Mouse (Mus musculus): ENCODE results near the gene Arf1.
A peak's percentile ranks its signal among the peaks of the same experiment; 100 is the strongest.
"Not testable (repeated sequence)": the region's sequence is repeated elsewhere in the genome, so short reads cannot be mapped to it uniquely, and the experiment has no call there.

Gene Arf1

DNA sequence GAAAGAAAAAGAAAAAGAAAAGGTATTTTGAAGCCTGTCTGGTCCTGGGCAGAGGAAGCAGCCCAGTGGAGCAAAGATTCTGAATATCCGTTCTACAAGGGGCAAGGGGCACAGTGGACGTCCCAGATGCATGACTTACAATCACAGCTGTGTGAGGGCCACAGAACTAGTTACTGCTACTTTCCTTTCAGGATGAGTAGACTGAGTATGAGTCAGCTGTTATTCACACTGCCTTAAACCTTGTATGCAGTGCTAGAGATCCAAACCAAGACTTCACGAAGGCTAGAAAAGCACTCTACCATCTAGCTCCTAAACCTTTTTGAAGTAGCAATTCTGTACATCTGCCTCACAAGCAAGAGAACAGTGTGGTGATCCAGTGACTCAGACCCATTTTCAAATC lies 1.8 kb downstream of the Arf1 start:
- no peak for DNase-seq (ENCODE audit: low spot score)

DNA sequence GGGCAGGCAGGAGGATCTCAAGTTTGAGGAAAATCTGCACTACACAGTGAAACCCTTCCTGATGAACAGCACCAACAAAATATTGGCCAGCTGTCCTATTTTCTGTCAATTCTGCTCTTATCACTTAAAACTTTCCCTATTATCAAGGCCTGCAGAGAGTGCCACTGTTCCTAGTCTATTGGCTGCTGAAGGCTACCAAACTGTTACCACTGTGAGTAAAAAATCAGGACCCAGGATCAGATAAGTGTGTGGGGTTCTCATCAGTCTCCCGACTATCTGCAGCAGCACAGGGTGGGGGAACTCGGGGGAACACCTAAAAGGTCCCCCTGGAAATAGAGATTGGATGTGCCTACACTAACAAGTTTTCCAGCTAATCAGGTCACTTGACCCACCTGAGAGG lies 2.9 kb downstream of the Arf1 start:
- DNase-seq (ENCODE audit: low spot score), result no peak

DNA sequence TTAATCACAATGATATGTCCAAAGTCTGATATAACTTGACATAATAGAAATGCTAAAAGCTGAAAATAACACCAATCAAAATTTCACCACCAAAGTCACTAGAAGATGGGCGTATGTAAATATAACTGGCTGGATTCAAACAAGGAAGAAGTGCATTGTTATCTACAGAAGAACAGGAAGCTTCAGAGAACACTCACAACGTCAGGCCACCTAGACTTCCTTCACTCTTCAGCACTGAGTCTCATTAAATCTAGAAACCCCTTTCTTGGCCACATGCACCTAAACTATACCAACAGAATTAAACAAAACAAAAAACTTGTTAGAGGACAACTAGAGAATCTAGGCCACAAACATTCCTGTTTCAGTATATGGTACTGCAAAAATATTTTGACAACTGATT lies 3.6 kb downstream of the Arf1 start:
- DNase-seq (ENCODE audit: low spot score), result no peak

DNA sequence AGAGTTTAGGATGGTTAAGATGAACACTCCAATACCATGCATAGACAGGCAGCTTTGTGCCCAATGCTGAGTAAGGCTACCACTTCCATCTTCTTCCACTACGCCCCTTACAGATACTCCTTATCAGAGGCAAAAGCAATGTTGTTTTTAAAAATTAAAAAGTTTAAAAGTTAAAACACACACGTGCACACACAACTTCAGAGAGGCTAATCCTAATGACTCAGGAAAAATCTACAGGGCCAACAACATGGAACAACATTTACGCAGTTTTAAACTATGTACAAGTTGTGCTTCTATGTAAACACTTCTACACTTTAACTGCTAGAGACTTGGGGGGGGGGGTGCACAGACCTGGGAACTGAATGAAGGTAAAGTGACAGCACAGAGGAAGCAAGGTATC lies 4.0 kb downstream of the Arf1 start:
- no peak for DNase-seq (ENCODE audit: low spot score)

DNA sequence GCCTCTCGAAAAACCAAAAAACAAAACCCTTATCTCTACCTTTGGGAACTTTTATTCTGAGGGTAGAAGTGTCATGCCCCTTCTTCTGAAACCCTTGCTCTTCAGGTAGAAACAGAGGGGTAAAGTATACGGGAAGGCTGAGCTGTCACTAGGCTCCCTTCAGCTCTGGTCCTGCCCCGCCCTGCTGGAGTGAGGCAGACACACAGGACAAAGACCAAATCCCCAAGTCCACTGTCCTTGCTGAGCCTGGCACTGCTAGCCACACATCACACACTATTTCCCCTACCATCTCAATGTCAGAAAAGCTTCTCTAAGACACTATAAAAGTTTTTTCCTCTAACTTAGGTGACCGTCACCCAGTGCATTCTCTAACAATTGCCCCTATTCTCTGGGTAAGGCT lies 5.8 kb downstream of the Arf1 start:
- no peak for DNase-seq (ENCODE audit: low spot score)

DNA sequence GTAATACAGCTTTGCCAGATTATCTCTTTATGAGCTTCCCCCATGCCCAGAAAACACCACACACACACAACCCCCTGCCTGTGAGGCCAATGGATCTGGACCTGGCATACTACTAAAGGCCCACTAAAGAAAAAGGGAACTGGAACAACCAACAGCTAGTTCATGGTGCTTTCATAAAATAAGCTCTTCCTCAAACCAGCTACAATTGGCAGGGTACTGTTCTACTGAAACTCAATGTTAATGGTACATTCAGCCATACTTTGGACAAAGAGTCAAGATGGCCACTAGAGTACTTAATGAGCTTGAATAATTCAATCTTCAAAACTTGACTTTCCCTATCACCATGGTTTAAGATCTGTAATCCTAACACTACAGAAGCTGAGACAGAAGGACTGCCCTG lies 6.5 kb downstream of the Arf1 start:
- no peak for DNase-seq (ENCODE audit: low spot score)

DNA sequence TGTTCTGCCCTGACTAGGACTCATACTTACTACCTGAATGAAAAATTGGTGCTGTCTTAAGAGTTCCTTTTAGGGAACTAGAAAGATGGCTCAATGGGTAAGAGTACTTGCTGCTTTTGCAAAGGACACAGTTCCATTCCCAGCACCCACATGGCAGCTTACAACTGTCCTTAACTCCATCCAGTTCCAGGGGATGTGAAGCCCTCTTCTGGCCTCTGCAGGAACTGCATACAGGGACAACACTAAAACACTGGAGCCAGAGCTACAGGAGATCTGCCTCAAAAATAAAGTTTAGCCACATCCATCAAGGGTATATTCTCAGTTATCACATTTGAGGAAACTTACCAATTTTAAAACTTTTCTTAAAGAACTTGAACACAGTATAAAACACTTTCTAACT lies 9.0 kb downstream of the Arf1 start:
- DNase-seq (ENCODE audit: low spot score), result peak; percentile 22

DNA sequence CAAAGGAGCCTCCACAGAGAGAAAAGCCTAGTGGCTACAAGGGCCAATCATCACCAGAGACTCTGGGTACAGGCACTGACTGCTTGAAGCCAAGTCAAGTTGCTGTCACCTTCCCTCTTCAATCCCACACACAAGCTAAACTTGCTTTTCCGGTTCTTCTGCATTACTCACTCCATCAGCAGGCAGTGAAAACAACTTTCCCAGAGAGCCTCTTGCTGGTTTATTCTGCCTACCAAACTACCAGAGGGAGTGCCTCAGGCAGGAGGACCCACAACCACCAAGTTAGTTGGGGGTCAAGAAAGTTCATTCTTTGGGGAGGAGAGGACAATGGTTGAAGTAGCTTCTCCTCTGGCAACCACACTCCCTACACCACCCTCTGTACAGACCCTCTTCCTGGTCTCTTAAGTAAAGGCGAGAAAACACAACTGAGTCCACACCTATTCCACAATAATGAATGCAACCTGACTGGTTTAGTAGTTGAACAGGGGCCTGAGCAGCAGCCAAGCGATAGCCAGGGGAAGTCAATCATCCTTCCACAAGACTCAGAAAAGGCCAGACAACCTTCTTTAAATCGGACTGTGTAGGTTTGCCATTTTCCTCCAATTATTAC lies 9.6 kb downstream of the Arf1 start:
- no peak for DNase-seq (ENCODE audit: low spot score)

DNA sequence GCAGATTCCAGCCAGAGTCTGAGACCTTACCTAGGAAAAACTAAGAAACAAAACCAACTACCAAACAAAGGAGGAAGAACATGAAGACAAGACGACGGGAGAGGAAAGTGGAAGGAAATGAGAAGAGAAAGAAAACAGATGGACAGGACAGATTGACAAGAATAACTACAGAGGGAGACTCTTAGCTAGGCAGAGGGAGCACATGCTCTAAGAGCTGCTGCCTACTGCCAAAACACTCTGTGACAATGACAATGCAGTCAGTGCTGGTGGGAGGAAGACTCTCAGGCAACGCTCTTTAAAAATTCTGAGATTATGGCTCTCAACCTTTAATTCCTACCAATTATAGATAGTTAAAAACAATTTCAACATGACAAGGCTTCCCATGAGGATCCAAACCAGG lies 11.1 kb downstream of the Arf1 start:
- no peak for DNase-seq (ENCODE audit: low spot score)

DNA sequence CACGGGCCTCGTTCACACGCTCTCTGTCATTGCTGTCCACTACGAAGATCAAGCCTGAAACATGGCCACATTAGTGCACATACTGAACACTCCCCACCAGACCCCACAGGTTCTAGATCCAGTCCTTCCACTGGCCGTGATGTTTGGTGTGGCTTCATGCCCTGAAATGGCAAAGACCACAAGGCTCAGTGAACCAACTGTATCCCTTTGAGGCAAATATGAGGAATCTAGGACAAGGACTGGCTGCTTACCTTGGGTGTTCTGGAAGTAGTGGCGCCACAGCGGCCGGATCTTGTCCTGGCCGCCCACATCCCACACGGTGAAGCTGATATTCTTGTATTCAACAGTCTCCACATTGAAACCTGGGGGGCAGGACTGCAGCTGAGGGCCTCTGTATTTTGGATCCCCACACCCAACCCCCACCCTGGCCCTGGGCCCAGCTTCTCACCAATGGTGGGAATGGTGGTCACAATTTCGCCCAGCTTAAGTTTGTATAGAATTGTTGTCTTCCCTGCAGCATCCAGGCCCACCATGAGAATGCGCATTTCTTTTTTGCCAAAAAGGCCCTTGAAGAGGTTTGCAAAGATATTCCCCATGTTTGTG lies 15.1 kb downstream of the Arf1 start:
- DNase-seq (ENCODE audit: low spot score), result no peak

DNA sequence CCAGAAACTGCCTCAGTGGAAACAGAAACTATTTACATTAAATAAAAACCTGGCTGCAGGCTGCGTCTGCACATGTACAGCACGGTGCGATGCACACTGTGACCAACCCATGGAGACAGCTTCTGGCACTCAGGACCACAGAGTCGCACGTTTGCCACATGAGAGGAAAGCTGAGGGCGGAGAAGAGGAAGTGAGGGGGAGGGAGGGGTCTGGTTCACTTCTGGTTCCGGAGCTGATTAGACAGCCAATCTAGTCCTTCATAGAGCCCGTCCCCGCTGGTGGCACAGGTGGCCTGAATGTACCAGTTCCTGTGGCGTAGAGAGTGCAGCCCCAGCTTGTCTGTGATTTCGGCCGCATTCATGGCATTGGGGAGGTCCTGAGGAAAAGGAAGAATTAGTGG lies 15.8 kb downstream of the Arf1 start:
- DNase-seq (ENCODE audit: low spot score), result not testable (repeated sequence)

DNA sequence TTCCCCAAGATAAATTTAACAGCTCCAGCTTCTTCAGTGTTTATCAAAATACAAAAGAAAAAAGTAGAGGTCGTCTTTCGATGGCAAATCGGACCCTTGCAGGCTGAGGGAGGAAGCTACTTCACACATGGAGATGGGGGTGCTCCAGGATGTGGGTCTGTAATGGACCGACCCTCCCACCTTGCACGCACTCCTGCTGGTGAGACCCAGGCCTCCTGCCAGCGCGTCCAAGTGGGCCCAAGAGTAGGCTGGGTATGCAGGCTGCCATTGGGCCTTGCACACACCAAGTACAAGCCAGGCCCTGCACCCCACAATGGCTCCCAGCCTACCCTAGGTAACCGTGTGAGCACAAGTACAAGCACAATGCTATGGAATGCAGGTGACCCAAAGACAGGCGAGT lies 16.5 kb downstream of the Arf1 start:
- not testable (repeated sequence) for DNase-seq (ENCODE audit: low spot score)

DNA sequence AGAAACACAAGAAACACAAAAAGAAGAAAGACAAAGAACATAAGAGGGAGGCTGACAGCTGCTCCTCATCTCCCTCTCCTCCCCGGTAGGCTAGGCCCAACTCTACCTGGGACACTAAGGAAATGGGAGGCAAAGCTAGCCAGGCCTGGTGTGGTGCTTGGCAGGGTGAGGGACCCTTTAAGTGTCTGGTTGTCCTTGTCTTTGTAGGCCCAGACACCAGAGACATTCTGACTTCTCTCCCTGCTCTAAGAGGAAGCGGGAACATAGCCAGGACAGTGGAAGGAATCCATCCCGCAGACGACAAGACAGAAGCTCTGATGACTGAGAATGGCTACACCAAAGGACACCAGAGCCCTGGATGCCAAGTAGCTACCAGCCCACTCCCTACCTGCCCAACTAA lies 18.1 kb downstream of the Arf1 start:
- DNase-seq (ENCODE audit: low spot score), result no peak

DNA sequence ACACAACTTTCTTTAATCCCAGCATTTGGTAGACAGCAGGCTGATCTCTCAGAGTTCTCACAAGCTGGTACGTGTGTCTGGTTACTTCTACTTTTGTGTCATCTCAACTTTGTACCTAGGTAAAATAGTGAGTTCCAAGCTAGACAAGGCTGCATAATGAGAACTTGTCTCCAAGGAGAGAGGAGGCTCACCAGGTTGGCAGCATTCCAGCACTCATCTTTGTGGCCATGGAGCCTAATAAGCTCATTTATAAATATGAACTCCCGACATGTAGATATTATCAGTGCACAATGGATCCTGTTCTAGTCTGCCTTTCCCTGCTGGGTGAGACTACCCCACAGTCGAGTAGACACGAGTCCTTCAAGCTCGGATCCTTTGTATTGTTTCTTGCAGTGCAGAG lies 18.5 kb downstream of the Arf1 start:
- no peak for DNase-seq (ENCODE audit: low spot score)

DNA sequence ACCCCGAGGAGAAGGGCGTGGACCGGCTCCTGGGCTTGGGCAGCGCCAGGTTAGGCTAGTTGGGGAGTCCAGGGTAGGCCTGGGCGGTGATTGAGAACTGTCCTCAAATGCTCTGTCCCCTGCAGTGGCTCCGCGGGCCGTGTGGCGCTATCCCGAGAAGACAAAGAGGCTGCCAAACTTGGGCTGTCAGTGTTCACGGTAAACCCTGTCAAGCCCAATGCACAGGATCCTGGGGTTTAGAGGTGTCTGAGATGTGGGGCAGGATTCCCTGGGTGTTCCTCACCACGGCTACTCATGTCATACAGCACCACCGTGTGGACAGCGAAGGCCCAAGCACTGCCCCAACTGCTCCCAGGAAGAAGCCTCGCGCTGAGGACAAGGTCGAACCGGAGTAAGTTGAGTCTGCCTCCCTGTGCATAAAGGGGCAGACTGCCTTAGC lies 19.0 kb downstream of the Arf1 start:
- DNase-seq (ENCODE audit: low spot score), result peak; percentile 66

DNA sequence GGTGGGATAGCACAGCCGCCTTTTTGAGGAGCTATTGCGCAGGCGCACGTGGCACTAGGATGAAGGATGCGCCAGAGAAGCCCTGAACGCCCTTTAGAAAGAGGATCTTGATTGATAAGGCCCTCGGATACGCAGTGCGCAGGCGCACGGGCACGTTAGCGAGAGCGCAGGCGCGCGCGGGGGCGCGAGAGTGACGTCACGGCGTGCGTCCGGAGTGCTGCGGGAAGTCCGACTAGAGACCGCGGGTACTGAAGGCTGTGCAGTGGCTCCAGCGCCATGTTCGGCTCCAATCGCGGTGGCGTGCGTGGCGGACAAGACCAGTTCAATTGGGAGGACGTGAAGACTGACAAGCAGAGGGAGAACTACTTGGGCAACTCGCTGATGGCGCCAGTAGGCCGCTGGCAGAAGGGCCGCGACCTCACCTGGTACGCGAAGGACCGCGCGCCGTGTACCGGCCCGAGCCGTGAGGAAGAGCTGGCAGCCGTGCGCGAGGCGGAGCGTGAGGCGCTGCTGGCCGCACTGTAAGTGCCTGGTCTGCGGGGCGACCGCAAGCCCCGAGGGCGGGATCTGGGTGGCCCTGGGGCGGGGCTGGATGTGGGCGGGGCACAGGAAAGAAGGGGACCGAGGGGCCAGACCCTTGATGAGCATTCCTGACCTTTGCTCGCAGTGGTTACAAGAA lies 19.8 kb downstream of the Arf1 start, which contains the start of gene 2310033P09Rik:
TSS of gene 2310033P09Rik (plus strand) at position 169 of the 679 bp plus-strand sequence.
- peak; percentile 80 for DNase-seq (ENCODE audit: low spot score)

DNA sequence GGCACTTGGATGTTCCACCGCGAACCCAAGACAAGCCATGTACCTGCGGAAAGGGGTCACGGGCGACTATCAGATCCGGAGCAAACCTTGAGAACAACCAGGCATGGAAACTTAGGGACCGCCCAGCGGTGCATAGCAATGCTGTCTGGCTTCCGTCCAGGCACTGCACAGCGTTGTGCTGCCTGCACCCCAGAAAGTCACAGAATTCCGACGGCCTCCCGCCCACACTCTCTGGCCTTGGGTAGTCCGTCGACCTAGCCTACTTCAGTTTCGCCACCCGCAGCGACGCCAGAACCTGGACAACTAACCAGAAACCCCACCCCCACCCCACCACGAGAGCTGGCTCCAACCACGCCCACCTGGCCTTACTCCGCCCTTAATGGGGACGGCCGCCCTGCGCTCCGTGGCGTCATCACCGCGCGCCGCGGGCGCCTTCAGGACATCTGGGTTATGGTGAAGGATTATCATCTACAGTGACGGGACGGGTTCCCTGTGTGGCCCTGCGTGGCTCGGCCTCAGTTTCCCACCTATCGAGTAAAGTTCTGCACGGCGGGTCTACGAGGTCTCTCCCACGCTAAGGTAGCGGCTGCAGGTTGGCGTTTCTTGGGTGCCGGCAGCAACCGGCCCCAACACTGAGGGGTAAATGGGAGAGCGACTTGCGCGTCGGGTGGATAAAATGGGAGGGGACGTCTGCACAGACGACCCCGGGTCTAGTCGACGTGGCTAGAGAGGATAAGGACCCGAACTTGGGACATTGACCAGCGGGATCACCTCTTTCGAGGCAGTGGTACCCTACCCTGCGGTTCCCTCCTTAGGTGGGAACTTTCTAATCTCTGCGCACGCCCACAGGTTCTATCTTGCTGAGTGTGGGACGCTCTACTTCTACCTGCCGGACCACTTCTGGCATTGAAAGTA lies 25.7 kb downstream of the Arf1 start, which contains the start of gene Mrpl55:
TSS of gene Mrpl55 (plus strand) at position 406 of the 915 bp plus-strand sequence.
- peak; percentile 77 for DNase-seq (ENCODE audit: low spot score)

DNA sequence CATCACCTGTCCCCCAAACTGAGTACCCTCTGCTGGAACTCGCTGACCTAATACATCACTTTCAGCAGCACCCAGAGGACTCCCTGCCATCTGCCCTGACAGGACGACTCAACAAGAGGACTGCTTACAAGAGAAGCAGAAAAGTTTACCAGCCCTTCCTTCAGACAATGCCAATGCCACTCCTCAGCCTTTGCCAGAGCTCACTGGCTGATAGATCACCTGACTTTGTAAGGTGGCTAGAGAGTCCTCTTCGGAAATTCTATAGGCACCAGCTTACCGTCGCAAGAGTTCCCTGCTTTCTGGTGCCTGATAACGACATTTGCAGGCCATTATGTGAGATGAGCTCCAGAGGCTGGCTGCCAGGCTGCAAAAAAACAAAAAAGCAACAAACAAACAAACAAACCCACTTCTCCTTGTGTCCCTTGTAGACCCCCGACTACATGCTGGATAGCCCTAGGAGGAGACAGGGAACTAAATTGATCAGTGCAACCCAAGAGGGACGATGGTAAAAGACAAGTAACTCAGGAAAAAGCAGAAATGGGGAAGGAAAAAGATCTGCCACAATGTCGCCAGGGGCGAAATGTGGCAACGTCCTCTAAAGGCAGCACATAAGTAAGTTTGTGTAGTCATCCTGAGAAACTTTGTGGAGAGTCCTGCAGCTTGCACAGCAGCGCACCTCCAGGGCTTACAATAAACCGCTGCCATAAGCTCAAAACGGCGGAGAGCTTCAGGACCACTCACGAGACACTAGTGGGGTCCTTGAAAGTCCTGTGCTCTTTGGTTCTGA lies 26.7 kb downstream of the Arf1 start:
- DNase-seq (ENCODE audit: low spot score), result no peak

DNA sequence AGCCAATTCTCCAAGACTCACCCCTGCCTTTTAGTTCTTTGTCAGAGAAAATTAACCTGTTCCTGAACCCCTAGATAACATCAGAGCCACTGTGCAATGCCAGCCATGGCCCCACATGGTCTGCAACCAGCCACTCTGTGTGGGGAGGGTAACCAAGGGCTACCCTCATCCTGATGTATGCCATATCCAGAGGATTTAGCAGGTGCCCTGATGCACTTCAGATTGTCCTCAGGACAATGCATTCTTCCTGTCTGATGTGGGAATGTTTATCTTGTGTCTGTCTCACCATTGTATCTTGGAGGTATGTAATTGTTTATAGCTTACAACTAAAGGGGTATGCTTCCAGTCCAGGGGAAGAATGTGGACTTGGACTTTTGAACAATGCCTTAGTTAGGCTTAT lies 31.8 kb downstream of the Arf1 start:
- no peak for DNase-seq (ENCODE audit: low spot score)

DNA sequence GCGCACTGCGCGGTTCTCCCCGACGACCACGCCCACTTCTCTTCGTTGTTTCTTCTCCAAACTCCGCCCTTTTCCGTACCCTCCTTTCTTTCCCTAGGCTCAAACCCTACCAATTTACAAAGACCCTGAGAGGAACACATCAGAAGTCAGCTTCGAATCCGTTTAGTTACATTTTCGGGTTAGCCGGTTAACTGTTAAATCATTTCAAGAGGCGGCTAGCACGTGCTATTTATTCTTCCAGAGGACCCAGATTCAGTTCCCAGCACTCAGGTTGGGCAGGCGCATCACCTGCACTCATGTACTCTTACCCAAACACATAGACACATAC lies 36.0 kb downstream of the Arf1 start, which contains the start of gene Guk1:
TSS of gene Guk1 (minus strand) at position 154 of the 328 bp plus-strand sequence.
- no peak for DNase-seq (ENCODE audit: low spot score)

DNA sequence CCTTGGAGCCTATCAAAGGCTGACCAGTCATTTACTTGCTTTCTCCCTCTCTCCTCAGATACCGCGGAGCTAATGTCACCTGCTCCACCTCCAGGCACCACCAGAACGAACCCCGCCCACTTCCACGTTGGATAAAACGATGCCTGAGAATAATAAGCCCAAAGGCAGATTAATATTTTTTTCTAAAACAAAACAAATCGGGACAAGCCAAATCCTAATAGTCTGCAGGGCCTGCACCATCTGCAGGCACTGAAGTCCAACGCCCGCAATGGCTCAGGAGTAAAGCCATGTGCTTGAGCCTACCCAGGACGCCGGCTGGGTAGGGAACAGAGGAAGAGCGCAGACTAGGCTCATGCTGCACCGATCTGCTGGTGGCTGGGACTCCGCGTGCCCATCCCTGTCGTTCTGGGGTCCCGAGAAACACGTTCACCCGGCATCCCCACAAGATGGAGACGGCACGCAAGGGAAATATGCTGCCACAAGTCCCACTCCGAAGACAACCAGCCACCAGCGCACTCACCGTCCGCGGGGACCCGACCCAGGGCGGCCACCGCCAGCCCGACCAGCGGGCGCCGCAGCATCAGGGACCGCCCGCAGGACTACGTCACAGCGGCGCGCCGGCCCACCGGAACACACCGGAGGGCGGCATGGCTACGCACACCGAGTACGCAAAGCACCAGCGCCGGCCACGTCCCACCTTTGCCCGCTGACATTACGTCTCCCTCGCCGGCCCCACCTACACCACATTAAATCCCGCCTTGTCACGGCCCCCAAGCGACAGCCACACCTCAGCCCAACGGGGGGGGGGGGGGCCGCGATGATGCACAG lies 36.6 kb downstream of the Arf1 start:
- DNase-seq (ENCODE audit: low spot score), result peak; percentile 76

Measured in spleen, adult 12 weeks (tissue).